Comparison of ENCODE assay signal across 16 mouse cellular contexts in genomic region chr4:22891974-22892693, GRCm38 (mm10).
DNase-seq lines count a peak whose midpoint lies in the region; ATAC-seq lines count a peak whose summit lies in the region.
"Had no signal": no experiment of that assay in that cellular context is flagged by ENCODE, and none has a peak within 500 bp of the region (broad histone marks: within the 10 kb centered on the region; RNA-seq: fewer than 3 reads in every experiment).

No protein-coding gene starts in this region.

- ATAC-seq in forebrain, embryonic 14.5 days: peak; percentile 50; the same call in 1 of the 2 replicates
- peak; percentile 80; the same call in 1 of the 2 replicates for ATAC-seq in midbrain, embryonic 12.5 days (ENCODE audit: low FRiP score, low read depth)

- no peaks in the 10 kb centered on the region for H3K9me3 ChIP-seq in forebrain, embryonic 14.5 days (replicated peaks; ENCODE audit: control insufficient read depth, low read length)
- H3K9me3 ChIP-seq in forebrain, embryonic 10.5 days: no peaks in the 10 kb centered on the region
- no peaks in the 10 kb centered on the region for H3K9me3 ChIP-seq in midbrain, embryonic 12.5 days
- H3K9me3 ChIP-seq: G1E; heart, embryonic 15.5 days; lung, embryonic 15.5 days had no signal

- H3K27me3 ChIP-seq in forebrain, embryonic 14.5 days (replicated peaks; ENCODE audit: control insufficient read depth, insufficient read depth, low read length): no peaks in the 10 kb centered on the region
- no peaks in the 10 kb centered on the region for H3K27me3 ChIP-seq in forebrain, embryonic 10.5 days (ENCODE audit: poor library complexity, severe bottlenecking)
- no peaks in the 10 kb centered on the region for H3K27me3 ChIP-seq in midbrain, embryonic 12.5 days
- H3K27me3 ChIP-seq: heart, embryonic 15.5 days; lung, embryonic 15.5 days had no signal

- 53% methylated on average over 3 of the region's 3 CpGs for WGBS in forebrain, embryonic 14.5 days
- 45% methylated on average over 3 of the region's 3 CpGs for WGBS in forebrain, embryonic 10.5 days
- WGBS in midbrain, embryonic 12.5 days: 34% methylated on average over 3 of the region's 3 CpGs

- no peak overlapping the region for H3K4me3 ChIP-seq in forebrain, embryonic 14.5 days (ENCODE audit: low read depth, low read length)
- H3K4me3 ChIP-seq in forebrain, embryonic 10.5 days: no peak overlapping the region
- no peak overlapping the region for H3K4me3 ChIP-seq in midbrain, embryonic 12.5 days
- H3K4me3 ChIP-seq: heart, embryonic 15.5 days; lung, embryonic 15.5 days had no signal

- H3K36me3 ChIP-seq in forebrain, embryonic 14.5 days (ENCODE audit: control insufficient read depth, insufficient read depth, low read length): no peaks in the 10 kb centered on the region
- no peaks in the 10 kb centered on the region for H3K36me3 ChIP-seq in forebrain, embryonic 10.5 days (replicated peaks)
- H3K36me3 ChIP-seq in midbrain, embryonic 12.5 days: no peaks in the 10 kb centered on the region
- H3K36me3 ChIP-seq: G1E; heart, embryonic 15.5 days; lung, embryonic 15.5 days had no signal

- peak; percentile 18 for DNase-seq in forebrain, embryonic 14.5 days (ENCODE audit: low spot score)
- no peak for DNase-seq in forebrain, embryonic 10.5 days (ENCODE audit: extremely low spot score, low spot score)
- DNase-seq in layer of hippocampus, postnatal 36 days: peak; percentile 2 to 9
- no peak for DNase-seq in layer of hippocampus, adult 11-12 months (ENCODE audit: low spot score)
- peak; percentile 31 for DNase-seq in retina, postnatal 1 day
- no peak for DNase-seq in ovary, postnatal 14 days (ENCODE audit: low spot score)
- DNase-seq in kidney, adult 8-10 months: no peak
- DNase-seq: B cell, adult 2 months; cerebellum, adult 2 months; kidney, adult 9 months; thymus, adult 18-20 months had no signal

- no peaks in the 10 kb centered on the region for H3K4me1 ChIP-seq in forebrain, embryonic 14.5 days (ENCODE audit: control insufficient read depth, insufficient read depth, low read length)
- peaks cover 4% of the 10 kb centered on the region; the same call in 1 of the 2 replicates for H3K4me1 ChIP-seq in forebrain, embryonic 10.5 days
- H3K4me1 ChIP-seq in midbrain, embryonic 12.5 days: no peaks in the 10 kb centered on the region; the same call in 1 of the 2 replicates
- H3K4me1 ChIP-seq: heart, embryonic 15.5 days; lung, embryonic 15.5 days had no signal

- no peak overlapping the region for H3K4me2 ChIP-seq in forebrain, embryonic 14.5 days (ENCODE audit: low read length)
- no peak overlapping the region for H3K4me2 ChIP-seq in midbrain, embryonic 12.5 days (replicated peaks)
- H3K4me2 ChIP-seq: heart, embryonic 15.5 days; liver, embryonic 11.5 days; lung, embryonic 15.5 days had no signal

- H3K9ac ChIP-seq in forebrain, embryonic 14.5 days (ENCODE audit: low read length): no peak overlapping the region
- no peak overlapping the region for H3K9ac ChIP-seq in midbrain, embryonic 12.5 days (replicated peaks)
- H3K9ac ChIP-seq: heart, embryonic 15.5 days; lung, embryonic 15.5 days had no signal

- H3K27ac ChIP-seq in forebrain, embryonic 14.5 days (ENCODE audit: low read depth, low read length): no peak overlapping the region
- H3K27ac ChIP-seq in forebrain, embryonic 10.5 days: no peak overlapping the region
- peak overlapping the region; percentile 55 for H3K27ac ChIP-seq in midbrain, embryonic 12.5 days (replicated peaks)
- H3K27ac ChIP-seq: heart, embryonic 15.5 days; lung, embryonic 15.5 days had no signal

Comparison
In these comparisons a context has a peak if more than half of its experiments do, and no peak if none do; other contexts are left out.
1. DNase-seq: peak in forebrain, embryonic 14.5 days (single experiment), layer of hippocampus, postnatal 36 days (2 of 2) and retina, postnatal 1 day (single experiment); none in forebrain, embryonic 10.5 days (single experiment), layer of hippocampus, adult 11-12 months (single experiment), ovary, postnatal 14 days (single experiment) and kidney, adult 8-10 months (0 of 2).